Mouse (Mus musculus): Measurements from ENCODE around the gene Cnot2. TPM values are rescaled to one million over a fixed set of nuclear protein-coding genes. Genes with fewer than 3 reads are reported as not detected.

Cnot2 gene
- polyA plus RNA-seq, 1 experiment, result 75.1 TPM

DNA sequence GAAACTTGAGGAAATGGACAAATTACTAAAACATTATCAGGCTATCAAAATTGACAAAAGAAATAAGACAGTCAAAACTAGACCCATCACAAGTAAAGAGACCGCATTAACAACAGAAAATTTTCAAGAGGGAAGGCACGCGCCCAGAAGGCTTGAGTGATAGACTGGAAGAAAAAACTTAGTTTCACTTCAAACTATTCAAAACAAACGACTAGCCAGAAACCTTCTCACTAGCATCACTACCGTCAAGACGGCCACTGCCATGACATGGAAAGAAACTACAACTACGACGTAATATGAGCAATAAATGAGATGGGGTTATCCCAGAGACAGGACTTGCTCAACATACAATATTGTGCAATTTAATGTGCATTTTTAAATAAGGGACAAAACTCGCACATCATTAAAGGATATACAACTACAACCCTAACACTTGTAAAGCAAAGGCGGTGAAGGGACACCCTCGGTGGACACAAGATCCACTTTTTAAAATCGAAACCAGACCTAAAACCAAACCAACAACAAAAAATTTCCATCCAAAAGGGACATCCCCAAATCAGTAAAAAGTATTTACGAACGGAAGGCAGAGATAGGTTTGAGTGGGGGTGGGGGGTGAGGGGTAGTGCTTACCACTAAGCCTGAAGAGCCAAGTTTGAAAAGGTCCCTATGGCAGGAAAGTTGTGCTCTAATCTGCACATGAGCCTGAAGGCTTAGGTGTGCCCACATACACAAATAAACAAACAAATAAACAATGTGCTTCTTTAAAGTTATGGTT is 16.3 kb downstream of the Cnot2 start:
- no peak for DNase-seq (ENCODE audit: extremely low spot score in 1 of 2, low spot score in 1 of 2)

GRCm38 (mm10) chr10:116562731-116563480 is 18.4 kb downstream of the Cnot2 start:
- DNase-seq (ENCODE audit: extremely low spot score in 1 of 2, low spot score in 1 of 2), result no peak

DNA sequence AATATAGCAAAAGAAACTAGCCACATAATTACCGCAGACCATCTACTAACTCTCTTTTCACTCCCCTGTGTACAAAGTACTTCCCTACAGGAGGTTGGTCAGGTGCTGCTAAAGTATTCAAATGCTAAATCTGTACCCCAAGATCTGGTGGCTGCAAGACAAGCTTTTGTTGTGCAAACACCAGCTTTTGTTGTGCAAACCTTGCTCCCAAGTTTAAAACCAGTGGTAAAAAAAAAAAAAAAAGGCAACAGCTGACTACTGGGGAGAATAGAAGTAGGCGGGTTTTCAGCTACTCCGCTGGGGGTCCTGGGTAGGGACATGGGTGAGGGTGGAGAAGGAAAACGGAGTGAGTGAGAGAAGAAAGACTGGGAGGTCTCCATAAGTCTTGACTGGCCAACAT is 19.1 kb downstream of the Cnot2 start:
- no peak for DNase-seq (ENCODE audit: extremely low spot score in 1 of 2, low spot score in 1 of 2)

DNA sequence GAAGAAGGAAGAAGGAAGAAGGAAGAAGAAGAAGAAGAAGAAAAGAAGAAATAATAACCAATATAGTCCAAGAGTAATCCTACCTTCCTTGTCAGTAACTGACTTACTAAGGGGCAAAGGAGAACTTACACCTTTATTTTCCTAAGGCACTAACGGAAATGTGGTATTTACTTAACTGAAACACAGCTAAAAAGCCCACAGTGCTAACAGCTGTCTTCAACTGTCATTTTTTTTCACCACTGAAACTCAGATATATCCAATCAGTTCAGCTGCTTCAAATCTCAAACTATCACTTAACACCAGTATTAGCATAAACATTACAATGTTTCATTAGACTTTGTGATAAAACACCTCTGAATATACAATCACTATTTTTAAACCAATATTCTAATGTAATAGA is 22.1 kb downstream of the Cnot2 start:
- DNase-seq (ENCODE audit: extremely low spot score in 1 of 2, low spot score in 1 of 2), result no peak

DNA sequence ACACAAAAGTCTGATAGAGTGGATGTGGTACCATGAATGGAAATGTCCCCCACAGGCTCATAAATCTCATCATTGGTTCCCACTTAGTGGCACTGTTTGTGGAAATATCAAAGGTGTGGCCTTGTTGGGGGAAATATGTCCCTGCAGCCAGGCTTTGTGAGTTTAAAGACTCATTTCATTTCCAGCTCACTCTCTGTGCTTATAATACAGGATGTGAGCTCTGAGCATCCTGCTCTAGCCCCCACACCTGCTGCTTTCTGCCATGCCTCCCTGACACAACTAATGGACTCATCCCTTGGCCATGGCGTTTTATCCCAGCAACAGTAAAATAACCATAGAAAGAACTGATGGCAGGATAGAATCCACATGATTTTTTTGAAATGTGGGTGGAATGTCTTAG is 24.1 kb downstream of the Cnot2 start:
- DNase-seq (ENCODE audit: extremely low spot score in 1 of 2, low spot score in 1 of 2), result no peak

GRCm38 (mm10) chr10:116554434-116554833 is 26.9 kb downstream of the Cnot2 start:
- no peak for DNase-seq (ENCODE audit: extremely low spot score in 1 of 2, low spot score in 1 of 2)

DNA sequence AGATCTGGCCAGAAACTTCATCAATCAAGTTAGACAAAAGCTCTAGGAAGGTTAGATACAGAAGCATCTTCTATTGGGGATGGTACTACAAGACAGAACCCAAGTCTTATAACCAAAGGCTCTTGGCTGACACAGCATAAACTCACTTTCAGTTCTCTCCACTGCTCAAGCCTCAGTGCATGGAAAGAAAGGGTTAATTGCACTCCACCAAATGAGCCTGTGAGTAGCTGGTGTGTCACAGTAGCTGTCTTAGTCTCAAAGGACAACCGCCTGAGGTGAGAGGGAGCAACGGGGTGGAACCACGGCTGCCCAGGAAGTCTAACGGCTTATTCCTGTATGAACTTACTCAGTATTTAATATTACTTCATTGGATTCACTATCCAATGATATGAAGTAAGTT is 33.4 kb downstream of the Cnot2 start:
- DNase-seq (ENCODE audit: extremely low spot score in 1 of 2, low spot score in 1 of 2), result no peak

DNA sequence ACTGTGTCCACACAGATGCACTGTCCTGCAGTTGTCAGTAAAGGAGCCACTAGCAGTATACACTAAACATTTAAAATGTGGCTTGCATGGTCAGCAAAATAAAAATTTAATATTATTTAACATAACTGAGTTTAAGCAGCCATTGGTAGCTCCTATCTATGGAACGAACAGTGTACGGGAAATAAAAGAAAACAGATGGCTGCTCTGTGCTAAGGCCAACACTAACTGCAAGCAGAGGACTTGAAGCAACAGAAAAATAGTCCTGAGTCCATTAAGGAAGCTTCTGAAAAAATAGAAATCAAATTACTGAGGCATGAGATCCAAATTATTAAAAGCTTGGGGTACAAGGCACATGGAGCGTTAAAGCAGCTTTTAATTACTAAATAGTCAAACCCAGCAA is 35.1 kb downstream of the Cnot2 start:
- DNase-seq (ENCODE audit: extremely low spot score in 1 of 2, low spot score in 1 of 2), result no peak

DNA sequence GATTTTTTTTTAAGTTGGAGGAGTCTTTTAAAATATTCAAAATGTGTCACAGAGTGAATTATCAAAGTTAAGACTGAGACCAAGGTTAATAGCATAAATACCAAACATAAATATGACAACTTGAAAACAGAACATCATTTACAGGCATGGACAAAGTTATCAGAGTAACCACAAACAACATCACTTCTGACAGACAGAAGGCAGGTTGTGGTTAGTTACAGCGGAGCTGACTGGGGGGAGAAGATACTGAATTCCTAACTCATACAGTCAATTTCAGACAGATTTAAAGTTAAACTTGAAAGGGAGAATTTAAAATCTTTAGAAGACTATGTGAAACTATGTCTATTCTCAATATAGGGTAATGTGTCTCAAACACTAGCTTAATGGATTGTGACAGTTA is 38.2 kb downstream of the Cnot2 start:
- no peak for DNase-seq (ENCODE audit: extremely low spot score in 1 of 2, low spot score in 1 of 2)

GRCm38 (mm10) chr10:116540750-116541149 is 40.6 kb downstream of the Cnot2 start:
- no peak for DNase-seq (ENCODE audit: extremely low spot score in 1 of 2, low spot score in 1 of 2)

DNA sequence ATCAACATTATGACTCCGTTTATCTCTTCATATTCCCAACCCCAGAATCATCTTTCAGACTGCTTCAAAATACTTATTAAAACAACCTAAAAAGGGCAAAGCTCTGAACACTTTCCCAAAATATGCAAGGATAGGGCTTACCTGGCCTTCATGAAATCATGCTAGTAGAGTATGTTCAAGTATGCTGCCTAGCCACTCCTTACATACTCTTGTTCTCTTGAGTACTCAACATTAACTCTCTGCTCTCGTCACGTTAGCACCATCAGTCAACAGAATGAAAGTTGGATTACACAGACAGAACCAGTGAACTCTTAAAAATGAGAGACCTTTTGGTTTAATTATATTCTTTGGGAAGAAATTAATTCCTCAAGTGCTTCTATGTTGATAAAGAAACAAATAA is 43.8 kb downstream of the Cnot2 start:
- no peak for DNase-seq (ENCODE audit: extremely low spot score in 1 of 2, low spot score in 1 of 2)

DNA sequence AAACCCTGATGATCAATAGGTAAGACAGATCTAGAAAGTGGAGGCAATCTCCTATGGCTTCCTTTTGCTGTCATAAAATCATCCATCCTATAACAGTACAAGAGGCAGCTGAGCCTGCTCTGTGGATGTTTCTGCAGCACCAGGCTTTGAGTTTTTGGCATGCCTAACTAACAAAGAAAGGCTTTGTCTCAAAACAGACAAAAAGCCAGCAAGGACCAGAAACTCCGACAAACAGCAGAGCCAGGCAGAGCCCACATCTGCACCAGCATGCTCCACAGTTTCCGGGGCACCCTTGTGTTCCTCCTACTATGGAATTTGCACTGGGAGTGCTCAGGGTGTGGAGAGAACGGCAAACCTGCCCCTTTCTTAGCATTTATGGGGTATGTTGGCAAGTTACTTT is 47.0 kb downstream of the Cnot2 start:
- DNase-seq (ENCODE audit: extremely low spot score in 1 of 2, low spot score in 1 of 2), result peak in 1 of 2 experiments; percentile 7

GRCm38 (mm10) chr10:116532561-116532960 is 48.8 kb downstream of the Cnot2 start:
- DNase-seq (ENCODE audit: extremely low spot score in 1 of 2, low spot score in 1 of 2), result no peak

DNA sequence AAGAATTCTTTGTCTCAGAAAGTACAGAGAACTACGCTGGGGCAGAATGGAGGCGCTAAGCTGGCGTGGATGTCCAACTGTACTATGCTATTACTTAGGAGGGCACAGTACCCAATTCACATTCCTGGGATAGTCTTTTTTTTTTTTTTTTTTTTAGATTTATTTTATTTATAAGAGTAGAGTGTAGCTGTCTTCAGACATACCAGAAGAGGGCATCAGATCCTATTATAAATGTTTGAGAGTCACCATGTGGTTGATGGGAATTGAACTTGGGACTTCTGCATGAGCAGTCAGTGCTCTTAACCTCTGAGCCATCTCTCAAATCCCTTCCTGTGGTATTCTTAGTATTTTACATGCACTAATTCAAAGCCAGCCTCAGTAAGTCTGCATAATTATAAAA is 50.2 kb downstream of the Cnot2 start:
- DNase-seq (ENCODE audit: extremely low spot score in 1 of 2, low spot score in 1 of 2), result no peak

DNA sequence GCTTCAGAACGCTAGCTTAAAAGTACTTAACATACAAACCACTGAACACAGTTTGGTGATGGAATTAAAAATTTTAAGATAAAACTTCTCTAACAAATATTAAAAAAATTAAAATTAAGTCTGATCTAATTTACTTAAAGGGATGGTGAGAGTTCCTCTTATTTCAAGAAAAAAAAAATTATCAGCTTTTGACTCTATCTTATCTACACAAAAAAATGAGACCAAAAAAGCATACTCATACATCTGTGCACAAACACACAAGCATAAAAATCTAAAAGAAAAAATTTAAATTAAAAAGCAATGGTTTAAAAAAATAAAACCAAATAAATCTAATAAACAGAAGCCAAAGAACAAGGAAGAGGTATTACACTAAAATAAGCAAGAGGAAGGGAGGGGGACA is 61.7 kb downstream of the Cnot2 start:
- DNase-seq (ENCODE audit: extremely low spot score in 1 of 2, low spot score in 1 of 2), result no peak

DNA sequence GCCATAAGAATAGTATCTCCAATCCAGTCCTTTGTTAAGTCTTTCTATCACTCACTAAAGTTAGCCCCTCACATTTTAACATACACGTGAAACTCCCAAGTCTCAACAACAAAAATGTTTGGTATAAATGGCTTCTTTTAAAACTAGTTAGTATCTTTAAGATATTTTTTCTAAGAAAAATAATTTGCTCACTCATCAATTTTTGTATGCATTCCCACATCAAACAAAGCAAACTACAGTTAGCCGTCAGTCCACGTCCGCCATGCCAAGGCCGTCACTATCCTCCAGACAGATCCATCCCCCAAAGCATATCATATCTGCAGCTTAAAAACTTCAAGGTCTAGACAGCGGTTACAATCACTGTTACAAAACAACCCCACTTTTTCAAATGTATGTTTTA is 65.7 kb downstream of the Cnot2 start:
- DNase-seq (ENCODE audit: extremely low spot score in 1 of 2, low spot score in 1 of 2), result no peak

DNA sequence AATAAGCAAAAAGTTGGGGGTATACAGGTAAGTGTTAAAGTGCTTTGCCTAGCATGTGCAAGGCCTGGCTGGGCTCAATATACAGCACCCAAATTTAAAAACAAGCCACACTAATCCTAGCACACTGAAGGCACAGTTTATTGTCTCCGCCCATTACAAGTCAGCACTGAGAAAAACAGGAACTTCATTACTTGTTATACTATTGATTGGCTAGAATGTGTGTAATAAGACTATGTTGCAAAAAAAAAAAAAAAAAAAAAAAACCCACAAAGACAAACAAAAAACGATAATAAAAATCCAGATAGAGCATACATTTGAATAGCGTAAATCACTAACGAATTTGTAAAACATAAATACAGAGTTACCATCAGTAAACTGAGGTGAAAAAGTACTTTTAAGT is 66.2 kb downstream of the Cnot2 start:
- no peak for DNase-seq (ENCODE audit: extremely low spot score in 1 of 2, low spot score in 1 of 2)

- DNase-seq (ENCODE audit: extremely low spot score in 1 of 2, low spot score in 1 of 2), result no peak
These were observed 68.1 kb downstream of the Cnot2 start for GRCm38 (mm10) chr10:116513254-116513635.

GRCm38 (mm10) chr10:116512521-116513253 is 68.6 kb downstream of the Cnot2 start:
- no peak for DNase-seq (ENCODE audit: extremely low spot score in 1 of 2, low spot score in 1 of 2)

DNA sequence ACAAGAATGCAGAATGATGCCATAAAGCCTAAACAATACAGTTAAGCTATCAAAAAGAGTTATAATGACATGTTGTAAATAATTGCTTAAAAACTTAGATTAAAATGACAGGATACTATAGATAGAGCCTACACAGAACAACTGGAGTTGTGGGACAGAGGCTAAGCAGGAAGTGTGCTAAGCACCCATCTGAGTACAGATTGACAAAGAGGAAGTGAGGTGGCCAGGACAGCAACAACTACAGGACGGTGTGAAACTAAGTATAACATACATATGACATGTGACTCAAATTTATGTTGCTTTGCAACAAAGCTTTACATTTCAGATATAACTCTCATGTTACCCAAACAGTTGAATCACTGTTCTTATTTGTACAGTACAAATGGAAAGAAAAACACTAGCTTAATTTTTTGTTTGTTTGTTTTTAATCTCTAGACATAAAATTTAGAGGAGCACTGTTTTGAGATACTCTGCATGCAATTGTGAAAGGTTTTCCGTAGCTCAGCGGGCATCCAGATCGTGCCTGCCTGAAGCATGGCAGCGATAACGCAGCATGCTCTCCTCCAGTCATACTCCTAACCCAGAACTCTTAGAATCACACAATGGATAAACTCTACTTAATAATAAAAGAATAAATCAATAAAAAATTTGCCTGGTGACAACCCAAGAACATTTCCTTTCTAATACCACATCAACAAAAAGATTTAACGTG is 75.9 kb downstream of the Cnot2 start:
- DNase-seq (ENCODE audit: extremely low spot score in 1 of 2, low spot score in 1 of 2), result no peak

- DNase-seq (ENCODE audit: extremely low spot score in 1 of 2, low spot score in 1 of 2), result no peak
These were observed 88.5 kb downstream of the Cnot2 start for GRCm38 (mm10) chr10:116492768-116493167.
